Mouse (Mus musculus) kidney, postnatal 0 days (tissue): ENCODE data around the gene Mast2. TPM values are rescaled to one million over a fixed set of nuclear protein-coding genes. Genes with fewer than 3 reads are reported as not detected.

Experiments
- ATAC-seq: fragments of 200-750 bp; cut with Nextera tagmentation; replicated peaks from 2 replicates; pipeline ENCODE4 v1.8.0; 2017; ENCODE audit warnings: low read depth, moderate number of reproducible peaks, moderate TSS enrichment, moderate library complexity; ENCODE audit not compliant: low FRiP score
- DNase-seq: peaks from one replicate; pipeline ENCODE4 v3.0.0-alpha.2; 2016; ENCODE audit warnings: low spot score
- H3K27ac ChIP-seq: fragments of 300-500 bp; sonication (generic); 2 replicates; pipeline ENCODE4 v1.5.1; 2014; ENCODE audit warnings: mild to moderate bottlenecking
- H3K27me3 ChIP-seq: fragments of 300-500 bp; sonication (generic); 2 replicates; pipeline ENCODE4 v1.6.1; 2014; ENCODE audit warnings: low read length, mixed read lengths; ENCODE audit not compliant: insufficient read depth
- H3K36me3 ChIP-seq: fragments of 300-500 bp; sonication (generic); 2 replicates; pipeline ENCODE4 v1.6.1; 2014; ENCODE audit warnings: low read length, mixed read lengths; ENCODE audit not compliant: insufficient read depth
- H3K4me1 ChIP-seq: fragments of 300-500 bp; sonication (generic); replicated peaks from 2 replicates; pipeline ENCODE4 v1.6.1; 2014; ENCODE audit warnings: antibody characterized with exemption, low read length, mixed read lengths; ENCODE audit not compliant: insufficient read depth
- H3K4me2 ChIP-seq: fragments of 300-500 bp; sonication (generic); 2 replicates; pipeline ENCODE4 v1.6.1; 2014; ENCODE audit warnings: mild to moderate bottlenecking, low read length, moderate library complexity, mixed read lengths
- H3K4me3 ChIP-seq: fragments of 300-500 bp; sonication (generic); replicated peaks from 2 replicates; pipeline ENCODE4 v1.5.1; 2014; ENCODE audit warnings: low read depth, low read length
- H3K9ac ChIP-seq: fragments of 300-500 bp; sonication (generic); 2 replicates; pipeline ENCODE4 v1.6.1; 2014; ENCODE audit warnings: low read depth, low read length
- H3K9me3 ChIP-seq: fragments of 300-500 bp; sonication (generic); replicated peaks from 2 replicates; pipeline ENCODE4 v1.6.1; 2016; ENCODE audit warnings: low read length, inconsistent platforms, mixed read lengths
- CTCF ChIP-seq: IDR thresholded peaks from 2 replicates; pipeline ENCODE4 v1.5.1; 2016; ENCODE audit warnings: antibody characterized with exemption, low read depth, mild to moderate bottlenecking, moderate library complexity
- WGBS: fragments of 180-500 bp; shearing (Covaris S2); extraction: QIAGEN DNeasy Blood & Tissue Kit; methylation state at CpG from one replicate; pipeline ENCODE4 v1.1.7; 2014; 5-methylcytosine and 5-hydroxymethylcytosine counted together
- polyA plus RNA-seq: library from polyadenylated mRNA; unstranded; fragments of >200 nt; fragmentation: Nextera tagmentation; extraction: Ambion mirVana; gene quantifications from 2 replicates; pipeline ENCODE4 v1.2.1, GENCODE M21; 2015

Gene Mast2
- polyA plus RNA-seq, result 7.4 and 8.8 TPM in 2 replicates

- H3K4me1 ChIP-seq, result peaks cover 16% of the 10 kb centered on the region
- H3K27ac ChIP-seq, result peak within 1 kb of the TSS; percentile 93
- no peaks in the 10 kb centered on the region for H3K36me3 ChIP-seq
- H3K27me3 ChIP-seq, result no peaks in the 10 kb centered on the region
- TF ChIP-seq CTCF, result no peak
- WGBS, result 2% methylated on average over 38 of the region's 68 CpGs
- H3K4me3 ChIP-seq, result peak within 1 kb of the TSS; percentile 97
- ATAC-seq, result peak; percentile 92
- H3K9me3 ChIP-seq, result no peaks in the 10 kb centered on the region
- peak within 1 kb of the TSS; percentile 76 for H3K4me2 ChIP-seq
- H3K9ac ChIP-seq, result peak within 1 kb of the TSS; percentile 95
- peak; percentile 91 for DNase-seq
Measured at GRCm38 (mm10) chr4:116464126-116464981, at the start of gene Mast2. Gene Mast2, minus strand, starts transcription at chr4:116464183.

- Histone ChIP-seq H3K36me3 (no peaks in the 10 kb centered on the region), H3K27ac (peak within 1 kb of the TSS; percentile 93), H3K27me3 (no peaks in the 10 kb centered on the region), H3K4me1 (0 out of 2 replicates have a peak, but pooled peaks cover 9% of the 10 kb centered on the region), H3K9ac (peak within 1 kb of the TSS; percentile 75), H3K9me3 (no peaks in the 10 kb centered on the region), H3K4me2 (peak within 1 kb of the TSS; percentile 76), H3K4me3 (peak within 1 kb of the TSS; percentile 58)
- under 1% methylated on average over 55 of the region's 55 CpGs for WGBS
- DNase-seq (peak; percentile 97), ATAC-seq (peak; percentile 97)
- peak; percentile 39 for TF ChIP-seq CTCF
Measured at GRCm38 (mm10) chr4:116507425-116508218, 43.6 kb upstream of the Mast2 start, which contains the start of gene Ipp. Gene Ipp, plus strand, starts transcription at chr4:116507549.

- H3K4me3 ChIP-seq, result peak overlapping the region; percentile 58
- no peak for ATAC-seq
- 0 out of 2 replicates have a peak, but pooled peaks cover 9% of the 10 kb centered on the region for H3K4me1 ChIP-seq
- peak overlapping the region; percentile 75 for H3K9ac ChIP-seq
- WGBS, result 26% methylated on average over 11 of the region's 11 CpGs
- H3K27ac ChIP-seq, result peak overlapping the region; percentile 93
- H3K27me3 ChIP-seq, result no peaks in the 10 kb centered on the region
- DNase-seq, result no peak
- no peaks in the 10 kb centered on the region for H3K36me3 ChIP-seq
- H3K4me2 ChIP-seq, result peak overlapping the region; percentile 76
- no peak for TF ChIP-seq CTCF
- no peaks in the 10 kb centered on the region for H3K9me3 ChIP-seq
Measured at GRCm38 (mm10) chr4:116506886-116507424, 43.0 kb upstream of the Mast2 start.

- no peak for TF ChIP-seq CTCF
- DNase-seq, result no peak
- Histone ChIP-seq H3K9ac (no peak overlapping the region), H3K27ac (no peak overlapping the region), H3K4me2 (no peak overlapping the region), H3K27me3 (no peaks in the 10 kb centered on the region), H3K36me3 (no peaks in the 10 kb centered on the region), H3K9me3 (no peaks in the 10 kb centered on the region), H3K4me3 (no peak overlapping the region), H3K4me1 (no peaks in the 10 kb centered on the region)
- 26% methylated on average over 3 of the region's 3 CpGs for WGBS
- no peak for ATAC-seq
Measured at GRCm38 (mm10) chr4:116499978-116500377, 36.0 kb upstream of the Mast2 start.

- no peaks in the 10 kb centered on the region for H3K27me3 ChIP-seq
- WGBS, result 78% methylated on average over 5 of the region's 5 CpGs
- no peak for DNase-seq
Measured at GRCm38 (mm10) chr4:116493646-116494045, 29.7 kb upstream of the Mast2 start.

GRCm38 (mm10) chr4:116492460-116492859 is 28.5 kb upstream of the Mast2 start:
- Histone ChIP-seq H3K4me2 (no peak overlapping the region), H3K9ac (no peak overlapping the region), H3K4me1 (no peaks in the 10 kb centered on the region), H3K36me3 (no peaks in the 10 kb centered on the region), H3K9me3 (no peaks in the 10 kb centered on the region), H3K27ac (peak overlapping the region; percentile 57), H3K4me3 (no peak overlapping the region), H3K27me3 (no peaks in the 10 kb centered on the region)
- ATAC-seq, result no peak
- no peak for TF ChIP-seq CTCF
- peak; percentile 50 for DNase-seq
- WGBS, result 56% methylated on average over 4 of the region's 4 CpGs

More at GRCm38 (mm10) chr4:116493646-116494045, 29.7 kb upstream of the Mast2 start:
- no peak for TF ChIP-seq CTCF
- no peaks in the 10 kb centered on the region for H3K9me3 ChIP-seq
- H3K9ac ChIP-seq, result no peak overlapping the region
- no peak overlapping the region for H3K4me2 ChIP-seq
- H3K4me1 ChIP-seq, result no peaks in the 10 kb centered on the region
- H3K36me3 ChIP-seq, result no peaks in the 10 kb centered on the region
- H3K27ac ChIP-seq, result no peak overlapping the region
- H3K4me3 ChIP-seq, result no peak overlapping the region
- no peak for ATAC-seq
